Mouse (Mus musculus) testis, adult 2 months (tissue): ENCODE results near the gene Kdm1b. TPM values are rescaled to one million over a fixed set of nuclear protein-coding genes. Genes with fewer than 3 reads are reported as not detected.

Source experiments
- H3K27ac ChIP-seq: fragments of 200-500 bp; 2 replicates; pipeline ENCODE4 v1.5.1; 2012; ENCODE audit warnings: low read depth, low read length; ENCODE audit not compliant: control insufficient read depth, insufficient read depth
- H3K27me3 ChIP-seq: fragments of 200-500 bp; 2 replicates; pipeline ENCODE4 v1.6.1; 2012; ENCODE audit warnings: mild to moderate bottlenecking, low read length, moderate library complexity; ENCODE audit not compliant: control insufficient read depth, insufficient read depth
- H3K36me3 ChIP-seq: fragments of 200-500 bp; 2 replicates; pipeline ENCODE4 v1.6.1; 2012; ENCODE audit warnings: mild to moderate bottlenecking, low read length; ENCODE audit not compliant: control insufficient read depth, insufficient read depth
- H3K4me1 ChIP-seq: fragments of 200-500 bp; 2 replicates; pipeline ENCODE4 v1.6.1; 2012; ENCODE audit warnings: low read length; ENCODE audit not compliant: control insufficient read depth, insufficient read depth
- H3K4me3 ChIP-seq: fragments of 200-500 bp; 2 replicates; pipeline ENCODE4 v1.5.1; 2012; ENCODE audit warnings: low read depth, mild to moderate bottlenecking, low read length, moderate library complexity, mixed read lengths; ENCODE audit not compliant: control insufficient read depth
- CTCF ChIP-seq: fragments of 200-500 bp; IDR thresholded peaks from 2 replicates; pipeline ENCODE4 v1.5.1; 2012; ENCODE audit warnings: low read depth, mild to moderate bottlenecking, inconsistent platforms, low read length, moderate library complexity; ENCODE audit not compliant: control insufficient read depth, insufficient read depth, insufficient replicate concordance
- POLR2A ChIP-seq: fragments of 200-500 bp; IDR thresholded peaks from 2 replicates; pipeline ENCODE4 v1.6.1; 2012; ENCODE audit warnings: low read depth, mild to moderate bottlenecking, inconsistent platforms, low read length, moderate library complexity; ENCODE audit not compliant: control insufficient read depth
- polyA plus RNA-seq: library from polyadenylated mRNA; depleted of rRNA; stranded (reverse); fragments of >200 nt; gene quantifications from 2 replicates; pipeline ENCODE4 v1.2.3, GENCODE M21; 2012

The Kdm1b gene
- polyA plus RNA-seq, 1 experiment, result 2.3 TPM

DNA sequence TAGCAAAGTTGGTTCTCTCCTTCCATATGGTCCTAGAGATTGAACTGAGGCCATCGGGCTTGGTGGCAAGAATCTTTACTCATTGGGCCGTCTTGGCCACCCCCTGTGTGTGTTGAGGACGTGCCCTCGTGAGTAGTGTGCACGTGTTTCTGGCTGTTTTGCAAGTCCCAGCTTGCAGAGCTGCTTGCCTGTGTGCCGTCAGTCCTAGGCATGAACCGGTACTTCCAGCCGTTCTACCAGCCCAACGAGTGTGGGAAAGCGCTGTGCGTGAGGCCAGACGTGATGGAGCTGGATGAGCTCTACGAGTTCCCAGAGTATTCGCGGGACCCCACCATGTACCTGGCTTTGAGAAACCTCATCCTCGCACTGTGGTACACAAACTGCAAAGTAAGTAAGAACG is 19.5 kb downstream of the Kdm1b start:
- H3K27me3 ChIP-seq, result no peaks in the 10 kb centered on the region
- no peak overlapping the region for H3K27ac ChIP-seq
- no peaks in the 10 kb centered on the region for H3K36me3 ChIP-seq
- H3K4me3 ChIP-seq, result peak overlapping the region; percentile 81
- H3K4me1 ChIP-seq, result no peaks in the 10 kb centered on the region
- TF ChIP-seq CTCF (no peak), POLR2A (no peak)

DNA sequence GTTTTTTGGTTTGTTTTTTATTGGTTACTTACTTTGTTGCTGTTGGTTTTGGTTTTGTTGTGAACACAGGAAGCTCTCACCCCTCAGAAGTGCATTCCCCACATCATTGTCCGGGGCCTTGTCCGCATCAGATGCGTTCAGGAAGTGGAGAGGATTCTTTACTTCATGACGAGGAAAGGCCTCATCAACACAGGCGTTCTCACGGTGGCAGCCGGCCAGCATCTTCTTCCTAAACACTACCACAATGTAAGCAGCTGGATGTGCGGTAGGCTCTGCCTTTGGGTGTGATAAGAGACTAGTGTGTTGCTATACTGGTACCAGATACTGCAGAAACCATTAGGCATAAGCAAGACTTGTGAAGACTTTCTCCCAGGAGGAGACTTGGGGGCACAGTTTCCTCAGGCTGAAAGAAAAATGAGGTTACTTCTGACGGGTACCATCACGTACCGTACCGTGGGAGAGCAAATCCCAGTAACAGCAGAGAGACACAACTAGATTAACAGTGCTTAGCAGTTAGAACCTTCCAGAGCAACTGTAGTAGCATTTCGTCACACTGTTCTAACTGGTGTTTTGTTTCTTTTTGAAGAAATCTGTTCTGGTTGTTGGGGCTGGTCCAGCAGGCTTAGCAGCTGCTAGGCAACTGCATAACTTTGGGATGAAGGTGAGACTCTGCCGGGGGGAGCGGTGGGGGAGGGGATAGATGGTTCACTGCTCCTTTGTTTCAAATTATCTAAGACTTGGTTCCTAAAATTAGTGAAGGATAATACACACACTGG is 20.9 kb downstream of the Kdm1b start:
- TF ChIP-seq POLR2A, result no peak
- TF ChIP-seq CTCF, result no peak
- Histone ChIP-seq H3K36me3 (no peaks in the 10 kb centered on the region), H3K4me1 (no peaks in the 10 kb centered on the region), H3K27ac (no peak overlapping the region), H3K27me3 (no peaks in the 10 kb centered on the region), H3K4me3 (no peak overlapping the region)

DNA sequence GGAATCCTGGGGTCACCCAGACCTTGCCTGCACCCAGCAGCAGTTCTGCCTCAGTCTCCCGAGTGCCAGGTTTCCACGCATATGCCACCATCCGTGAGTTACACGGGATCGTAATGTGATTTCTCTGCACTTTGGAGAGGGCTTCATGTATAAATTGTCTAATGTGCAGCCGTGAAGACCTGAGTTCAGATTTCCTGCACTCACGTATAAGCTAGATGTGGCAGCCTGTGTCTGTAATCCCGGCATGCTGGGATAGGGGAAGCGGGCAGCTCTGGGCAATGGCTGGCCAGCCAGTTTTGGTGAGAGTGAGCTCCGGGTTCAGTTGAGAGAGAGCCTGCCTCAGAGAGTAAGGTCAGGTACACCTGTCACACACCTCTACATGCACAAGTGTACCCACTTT is 23.2 kb downstream of the Kdm1b start:
- Histone ChIP-seq H3K4me1 (no peaks in the 10 kb centered on the region), H3K27me3 (no peaks in the 10 kb centered on the region), H3K27ac (no peak overlapping the region), H3K4me3 (no peak overlapping the region), H3K36me3 (no peaks in the 10 kb centered on the region)
- TF ChIP-seq CTCF (no peak), POLR2A (no peak)

DNA sequence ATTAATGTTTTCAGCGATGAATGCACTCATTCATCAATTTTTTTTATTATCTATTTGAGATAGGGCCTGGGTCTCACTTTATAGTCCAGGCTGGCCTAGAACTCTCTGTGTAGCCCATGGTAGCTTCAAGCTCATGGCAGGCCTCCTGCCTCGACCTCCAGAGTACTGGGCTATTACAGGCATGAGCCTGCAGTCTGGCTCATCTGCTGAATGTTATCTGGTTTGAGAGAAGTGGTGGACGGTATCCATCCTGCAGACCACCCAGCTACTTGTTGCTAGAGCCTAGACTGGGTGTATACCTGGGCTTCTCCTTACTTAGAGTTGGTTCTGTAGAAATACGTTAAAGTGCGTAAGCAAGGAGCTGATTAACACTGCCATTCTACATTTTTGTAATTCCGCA is 23.7 kb downstream of the Kdm1b start:
- no peak for TF ChIP-seq CTCF
- no peak for TF ChIP-seq POLR2A
- H3K4me3 ChIP-seq, result no peak overlapping the region
- no peaks in the 10 kb centered on the region for H3K4me1 ChIP-seq
- H3K27ac ChIP-seq, result no peak overlapping the region
- H3K36me3 ChIP-seq, result no peaks in the 10 kb centered on the region
- no peaks in the 10 kb centered on the region for H3K27me3 ChIP-seq

DNA sequence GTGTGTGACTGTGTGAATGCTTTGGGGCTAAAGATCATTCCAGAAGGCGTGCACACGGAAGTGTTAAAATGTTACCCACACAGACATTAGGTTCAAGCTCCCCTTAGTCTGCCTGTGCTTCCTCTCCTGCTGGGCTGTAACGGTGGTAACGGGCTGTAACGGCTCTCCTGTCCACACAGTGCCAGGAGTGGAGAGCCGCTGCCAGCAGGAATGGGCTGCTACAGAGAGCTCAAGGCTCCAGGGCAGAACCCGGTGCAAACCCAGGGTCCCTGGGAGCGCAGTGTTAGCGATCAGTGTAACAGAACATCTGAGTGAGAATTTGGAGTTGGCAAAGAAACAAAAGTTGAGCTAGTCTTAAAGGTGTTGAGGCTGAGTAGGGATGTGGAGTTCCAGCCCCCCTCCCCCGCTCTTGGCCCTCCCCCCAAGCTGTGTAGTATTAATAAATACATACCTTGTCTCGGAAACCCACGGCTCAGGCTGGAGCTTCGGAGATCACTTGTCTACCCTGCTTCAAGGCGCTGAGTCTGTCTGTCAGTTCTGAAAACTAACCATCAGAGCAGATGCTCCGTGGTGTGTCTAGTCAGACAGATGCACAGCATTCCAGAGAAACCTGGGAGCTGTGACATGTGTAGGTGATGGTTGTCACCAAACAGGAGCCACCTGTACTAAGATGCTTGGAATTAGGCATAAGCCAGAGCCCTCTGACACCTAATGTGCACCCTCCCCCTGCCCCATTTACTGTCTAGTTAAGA is 27.2 kb downstream of the Kdm1b start:
- Histone ChIP-seq H3K27me3 (no peaks in the 10 kb centered on the region), H3K4me1 (no peaks in the 10 kb centered on the region), H3K4me3 (no peak overlapping the region), H3K27ac (no peak overlapping the region), H3K36me3 (no peaks in the 10 kb centered on the region)
- TF ChIP-seq CTCF, result no peak

DNA sequence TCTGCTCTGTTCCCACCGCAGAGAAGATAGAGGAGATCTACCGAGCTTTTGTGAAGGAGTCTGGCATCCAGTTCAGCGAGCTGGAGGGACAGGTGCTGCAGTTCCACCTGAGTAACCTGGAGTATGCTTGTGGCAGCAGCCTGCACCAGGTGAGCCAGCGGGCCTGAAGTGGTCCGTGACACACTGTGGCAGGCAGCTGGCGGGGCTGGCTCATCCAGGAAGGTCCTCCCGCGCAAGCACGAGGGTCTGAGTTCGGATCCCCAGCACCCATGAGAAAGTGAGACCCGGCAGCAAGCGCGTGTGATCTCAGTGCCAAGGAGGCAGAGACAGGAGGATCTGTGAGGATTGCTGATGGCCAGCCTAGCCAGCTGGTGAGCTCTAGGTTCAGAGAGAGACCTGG is 28.6 kb downstream of the Kdm1b start:
- Histone ChIP-seq H3K27ac (no peak overlapping the region), H3K36me3 (no peaks in the 10 kb centered on the region), H3K4me3 (no peak overlapping the region), H3K27me3 (no peaks in the 10 kb centered on the region), H3K4me1 (no peaks in the 10 kb centered on the region)
- no peak for TF ChIP-seq POLR2A
- TF ChIP-seq CTCF, result no peak

DNA sequence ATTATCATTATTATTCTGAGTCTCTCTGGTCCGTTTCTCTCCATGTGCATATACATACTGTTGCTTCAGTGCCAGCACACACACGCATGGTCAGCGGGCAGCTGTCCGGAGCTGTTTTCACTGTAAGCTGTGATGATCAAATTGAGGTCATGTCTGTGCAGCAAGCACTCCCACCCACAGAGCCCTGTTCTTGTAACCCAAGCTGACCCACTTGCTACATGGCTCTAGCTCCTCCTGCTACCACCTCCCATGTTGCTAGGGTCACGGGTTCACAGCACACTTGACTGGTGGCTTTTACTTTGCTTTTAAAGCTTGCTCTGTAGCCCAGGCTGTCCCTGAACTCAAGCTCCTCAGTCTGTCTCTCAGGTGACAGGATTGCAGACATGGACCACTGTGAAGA is 29.2 kb downstream of the Kdm1b start:
- Histone ChIP-seq H3K27me3 (no peaks in the 10 kb centered on the region), H3K27ac (no peak overlapping the region), H3K36me3 (no peaks in the 10 kb centered on the region), H3K4me1 (no peaks in the 10 kb centered on the region), H3K4me3 (no peak overlapping the region)
- TF ChIP-seq POLR2A, result no peak
- no peak for TF ChIP-seq CTCF

DNA sequence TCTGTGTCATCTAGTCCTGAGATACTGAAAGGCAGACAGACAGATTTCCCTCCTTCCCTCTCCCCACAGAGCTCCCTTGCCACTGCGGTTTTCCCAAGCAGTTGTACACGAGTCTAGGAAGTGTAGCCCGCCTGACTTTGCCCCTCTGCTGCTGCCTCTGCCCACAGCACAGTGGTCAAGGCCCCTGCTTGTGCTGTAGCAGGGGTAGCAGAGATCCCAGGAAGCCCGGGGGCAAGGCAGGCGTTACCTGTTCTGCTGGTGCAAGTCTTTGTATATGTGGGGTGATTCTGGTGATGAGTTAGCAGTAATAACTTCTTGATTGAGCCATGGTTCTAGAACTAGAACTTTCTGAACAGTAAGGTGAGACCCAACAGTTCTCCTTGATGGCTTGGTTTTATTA is 32.9 kb downstream of the Kdm1b start:
- Histone ChIP-seq H3K4me1 (no peaks in the 10 kb centered on the region), H3K27ac (no peak overlapping the region), H3K27me3 (no peaks in the 10 kb centered on the region), H3K4me3 (no peak overlapping the region), H3K36me3 (no peaks in the 10 kb centered on the region)
- no peak for TF ChIP-seq CTCF
- TF ChIP-seq POLR2A, result no peak
